Comparison of ENCODE assay signal across 8 mouse cellular contexts in genomic region chr5:124115531-124115930, GRCm38 (mm10). TPM values are rescaled to one million over a fixed set of nuclear protein-coding genes. Genes with fewer than 3 reads are reported as not detected.
A peak's percentile ranks its signal among the peaks of the same experiment; 100 is the strongest.
DNase-seq lines count a peak whose midpoint lies in the region; ATAC-seq and TF ChIP-seq lines count a peak whose summit lies in the region.

No protein-coding gene starts in this region.

- peak overlapping the region; percentile 87 for H3K9ac ChIP-seq in intestine, embryonic 16.5 days (ENCODE audit: low read depth, low read length)
- H3K9ac ChIP-seq in neural tube, embryonic 13.5 days, result peak overlapping the region; percentile 88

- TF ChIP-seq POLR2A in cortical plate, adult 2 months (IDR thresholded peaks at IDR 0.05; ENCODE audit: extremely low read depth, insufficient read depth, low read length), result no peak

- peak overlapping the region; percentile 76 for H3K4me2 ChIP-seq in intestine, embryonic 16.5 days (ENCODE audit: low read depth, low read length)
- peak overlapping the region; percentile 96 for H3K4me2 ChIP-seq in neural tube, embryonic 13.5 days

- intact Hi-C loops in left cerebral cortex, adult 2 months (cut with DNase I), result no loop called here

- no peaks in the 10 kb centered on the region for H3K27me3 ChIP-seq in intestine, embryonic 16.5 days (replicated peaks; ENCODE audit: control insufficient read depth, insufficient read depth, low read length)
- no peaks in the 10 kb centered on the region for H3K27me3 ChIP-seq in neural tube, embryonic 13.5 days

- peak overlapping the region; percentile 90 for H3K4me3 ChIP-seq in left cerebral cortex, adult 2 months
- peak overlapping the region; percentile 84 for H3K4me3 ChIP-seq in cortical plate, adult 2 months (ENCODE audit: insufficient read depth, low read length)
- peak overlapping the region; percentile 69 for H3K4me3 ChIP-seq in intestine, embryonic 16.5 days (ENCODE audit: low read length)
- peak overlapping the region; percentile 69 for H3K4me3 ChIP-seq in neural tube, embryonic 13.5 days

- TF ChIP-seq CTCF in left cerebral cortex, adult 2 months (IDR thresholded peaks at IDR 0.05), result no peak
- TF ChIP-seq CTCF in cortical plate, adult 2 months (IDR thresholded peaks at IDR 0.05; ENCODE audit: extremely low read depth, insufficient read depth, low read length), result no peak

- 22% methylated on average over 7 of the region's 7 CpGs for WGBS in intestine, embryonic 16.5 days
- WGBS in neural tube, embryonic 13.5 days, result 21% methylated on average over 7 of the region's 7 CpGs

- peak overlapping the region; percentile 92 for H3K27ac ChIP-seq in left cerebral cortex, adult 2 months
- H3K27ac ChIP-seq in cortical plate, adult 2 months (ENCODE audit: insufficient read depth, low read length), result no peak overlapping the region
- peak overlapping the region; percentile 64; the same call in 1 of the 2 replicates for H3K27ac ChIP-seq in intestine, embryonic 16.5 days (ENCODE audit: low read length)
- H3K27ac ChIP-seq in neural tube, embryonic 13.5 days (replicated peaks), result peak overlapping the region; percentile 86

- H3K9me3 ChIP-seq in intestine, embryonic 16.5 days (ENCODE audit: control insufficient read depth, low read length), result no peaks in the 10 kb centered on the region
- no peaks in the 10 kb centered on the region for H3K9me3 ChIP-seq in neural tube, embryonic 13.5 days

- no peaks in the 10 kb centered on the region; the same call in 1 of the 2 replicates for H3K4me1 ChIP-seq in cortical plate, adult 2 months (ENCODE audit: control insufficient read depth, insufficient read depth, low read length)
- peaks cover 27% of the 10 kb centered on the region for H3K4me1 ChIP-seq in intestine, embryonic 16.5 days (ENCODE audit: control insufficient read depth, insufficient read depth, low read length)
- H3K4me1 ChIP-seq in neural tube, embryonic 13.5 days (replicated peaks), result peaks cover 64% of the 10 kb centered on the region

- ATAC-seq in intestine, embryonic 16.5 days, result no peak
- ATAC-seq in neural tube, embryonic 13.5 days (ENCODE audit: low read depth), result no peak

- DNase-seq in left cerebral cortex, adult 2 months (ENCODE audit: extremely low spot score in 1 of 2, low spot score in 2 of 2), result no peak
- no peak for DNase-seq in left cerebral cortex, adult 8-10 months (ENCODE audit: low spot score in 2 of 2)
- no peak for DNase-seq in embryo, embryonic 10 days (ENCODE audit: low spot score)
- DNase-seq in embryo, embryonic 9.5 days (ENCODE audit: extremely low spot score), result no peak
- DNase-seq in layer of hippocampus, postnatal 14 days (ENCODE audit: low spot score in 2 of 2), result no peak

- peaks cover 11% of the 10 kb centered on the region; the same call in 1 of the 2 replicates for H3K36me3 ChIP-seq in intestine, embryonic 16.5 days (ENCODE audit: control insufficient read depth, insufficient read depth, low read length)
- H3K36me3 ChIP-seq in neural tube, embryonic 13.5 days, result peaks cover 39% of the 10 kb centered on the region

RNA-seq across cellular contexts. Expression of gene Arl6ip4, which starts 0.4 kb away (rescaled TPM):
- 10 to 100 TPM; 46.7 to 52.1 TPM for total RNA-seq in left cerebral cortex, adult 2 months (2021)
- total RNA-seq in left cerebral cortex, adult 8-10 months (2022), result 10 to 100 TPM; 58.5 to 70.6 (median 61.2) TPM
- 72.5 and 78.9 TPM in 2 replicates for polyA plus RNA-seq in cortical plate, adult 2 months (2012; rRNA removed)
- polyA plus RNA-seq in intestine, embryonic 16.5 days (2015; fragmentation: Nextera tagmentation; extraction: Ambion mirVana), result 78.1 and 84.8 TPM in 2 replicates
- 79.1 and 81.1 TPM in 2 replicates for polyA plus RNA-seq in neural tube, embryonic 13.5 days (2015; fragmentation: Nextera tagmentation; extraction: Ambion mirVana)
- total RNA-seq in layer of hippocampus, postnatal 14 days (2021), result 10 to 100 TPM; 47.3 to 49.0 TPM

RNA-seq across cellular contexts. Expression of gene Ogfod2, which starts 3.4 kb away (rescaled TPM):
- total RNA-seq in left cerebral cortex, adult 2 months (2021), result 10 to 100 TPM; 35.4 to 39.1 TPM
- total RNA-seq in left cerebral cortex, adult 8-10 months (2022), result 10 to 100 TPM; 29.4 to 36.2 (median 32.3) TPM
- polyA plus RNA-seq in cortical plate, adult 2 months (2012; rRNA removed), result 43.2 and 45.1 TPM in 2 replicates
- polyA plus RNA-seq in intestine, embryonic 16.5 days (2015; fragmentation: Nextera tagmentation; extraction: Ambion mirVana), result 30.5 and 33.6 TPM in 2 replicates
- polyA plus RNA-seq in neural tube, embryonic 13.5 days (2015; fragmentation: Nextera tagmentation; extraction: Ambion mirVana), result 34.1 TPM in 2 replicates
- 10 to 100 TPM; 31.9 to 32.4 TPM for total RNA-seq in layer of hippocampus, postnatal 14 days (2021)

RNA-seq across cellular contexts. Expression of gene Abcb9, which starts 19.9 kb away (rescaled TPM):
- total RNA-seq in left cerebral cortex, adult 2 months (2021), result 10 to 100 TPM; 55.0 to 57.3 TPM
- 10 to 100 TPM; 54.5 to 61.4 (median 56.3) TPM for total RNA-seq in left cerebral cortex, adult 8-10 months (2022)
- polyA plus RNA-seq in cortical plate, adult 2 months (2012; rRNA removed), result 35.5 and 37.8 TPM in 2 replicates
- 2.5 and 3.2 TPM in 2 replicates for polyA plus RNA-seq in intestine, embryonic 16.5 days (2015; fragmentation: Nextera tagmentation; extraction: Ambion mirVana)
- polyA plus RNA-seq in neural tube, embryonic 13.5 days (2015; fragmentation: Nextera tagmentation; extraction: Ambion mirVana), result 8.1 and 10.3 TPM in 2 replicates
- total RNA-seq in layer of hippocampus, postnatal 14 days (2021), result 10 to 100 TPM; 29.3 to 33.3 TPM
